Mouse (Mus musculus): ENCODE data around the gene Ccdc36.

Gene Ccdc36

DNA sequence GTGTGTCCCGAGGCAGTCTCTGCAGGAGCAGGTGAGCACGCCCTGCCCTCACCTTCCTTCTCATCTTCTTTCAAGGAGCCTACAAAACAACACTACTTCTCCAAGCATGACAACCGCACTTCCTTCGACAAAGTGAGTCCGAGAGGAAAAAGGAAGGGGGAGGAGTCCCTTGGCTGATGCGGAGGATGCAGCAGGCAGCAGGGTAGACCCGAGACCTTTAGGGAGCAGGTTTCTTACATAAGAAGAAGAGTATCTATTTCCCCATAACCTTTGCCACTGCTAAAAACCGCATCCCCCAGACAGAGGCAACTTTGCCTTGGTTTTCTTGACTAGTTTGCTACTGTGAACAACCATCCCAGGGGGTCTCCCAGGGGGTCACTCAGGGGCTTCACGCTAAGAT is 16.8 kb upstream of the Ccdc36 start:
- DNase-seq (ENCODE audit: extremely low spot score) = no peak

GRCm38 (mm10) chr9:108441236-108441919 is 13.1 kb upstream of the Ccdc36 start:
- DNase-seq (ENCODE audit: extremely low spot score) = no peak

- no peak for DNase-seq (ENCODE audit: extremely low spot score)
Observed at GRCm38 (mm10) chr9:108440485-108440884, 12.2 kb upstream of the Ccdc36 start.

GRCm38 (mm10) chr9:108439176-108439575 is 10.9 kb upstream of the Ccdc36 start:
- no peak for DNase-seq (ENCODE audit: extremely low spot score)

GRCm38 (mm10) chr9:108436182-108436581 is 7.9 kb upstream of the Ccdc36 start, which contains the start of gene BC048562:
Gene BC048562, plus strand, starts transcription at chr9:108436482.
- DNase-seq (ENCODE audit: extremely low spot score) = no peak

DNA sequence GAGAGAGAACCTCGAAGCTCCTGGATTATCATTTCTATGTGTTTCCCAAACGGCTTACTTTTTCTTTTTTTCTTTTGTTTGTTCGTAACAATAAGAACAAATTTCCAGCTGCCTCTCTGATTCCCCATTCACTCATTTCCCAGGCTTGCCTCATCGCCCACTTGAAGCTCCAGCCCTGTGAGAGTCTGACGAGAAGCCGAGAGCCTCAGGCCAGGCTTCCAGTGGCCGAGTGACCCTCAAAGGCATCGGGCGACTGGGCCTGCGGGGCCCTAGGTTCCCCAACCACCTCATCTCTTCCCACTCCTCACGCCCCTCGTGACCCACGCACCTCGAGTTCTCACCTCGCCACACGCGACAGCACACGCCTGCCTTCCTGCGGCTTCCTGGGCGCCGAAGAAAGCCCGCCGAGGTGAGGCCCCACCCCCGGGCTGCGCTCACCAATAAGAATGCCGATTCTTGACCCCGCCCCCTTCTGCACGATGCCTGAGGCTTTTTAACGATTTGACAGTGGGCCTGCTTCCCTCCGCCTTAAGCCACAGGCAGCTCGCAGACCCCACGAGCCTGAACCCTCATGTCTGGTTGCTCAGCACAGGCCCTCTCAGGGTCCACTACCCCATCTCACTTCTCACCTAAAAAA is 3.3 kb upstream of the Ccdc36 start:
- peak; percentile 49 for DNase-seq (ENCODE audit: extremely low spot score)

DNA sequence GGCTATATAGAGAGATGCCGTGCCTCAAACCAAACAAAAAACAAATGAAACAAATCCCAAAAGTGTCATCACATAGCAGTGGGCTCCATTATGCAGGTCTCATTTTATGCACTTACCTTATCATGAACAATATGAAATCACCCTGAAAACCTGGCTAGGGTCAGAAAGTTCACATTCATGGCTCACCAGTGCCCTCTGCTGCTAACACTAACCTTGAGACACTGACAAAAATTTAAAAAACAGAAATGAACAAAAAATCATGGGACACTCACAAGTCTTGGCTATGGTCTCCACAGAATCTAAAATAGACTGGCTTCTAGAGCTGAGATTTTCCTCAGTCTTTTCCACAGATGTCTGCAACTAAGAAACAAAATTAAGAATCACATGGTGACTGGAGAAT is 16.1 kb downstream of the Ccdc36 start:
- no peak for DNase-seq (ENCODE audit: extremely low spot score)

DNA sequence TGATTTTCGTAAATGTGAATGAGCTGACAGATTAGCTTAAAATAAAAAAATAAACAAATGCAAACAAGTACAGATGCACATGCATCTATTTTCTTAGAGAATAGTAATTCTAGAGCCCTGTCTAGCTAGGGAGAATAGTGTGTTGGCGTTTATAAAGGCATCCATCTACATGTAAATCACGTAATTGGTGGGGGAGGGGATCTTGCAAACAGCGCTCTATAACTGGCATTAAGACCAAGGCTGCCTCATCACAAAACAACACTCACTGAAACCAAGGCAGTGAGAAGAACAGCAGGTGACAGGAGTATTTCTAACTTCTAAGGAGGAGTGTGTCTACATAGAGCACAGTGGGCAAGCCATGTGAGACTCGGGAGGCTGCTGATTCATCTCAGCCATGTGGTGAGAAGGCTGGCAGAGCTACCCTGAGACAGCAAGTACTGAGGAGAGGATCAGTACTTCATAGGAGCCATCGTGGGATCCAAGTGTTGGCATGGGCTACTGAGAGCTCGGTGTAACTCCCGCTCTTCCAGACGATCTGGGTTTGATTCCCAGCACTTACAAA is 16.8 kb downstream of the Ccdc36 start:
- no peak for DNase-seq (ENCODE audit: extremely low spot score)

DNA sequence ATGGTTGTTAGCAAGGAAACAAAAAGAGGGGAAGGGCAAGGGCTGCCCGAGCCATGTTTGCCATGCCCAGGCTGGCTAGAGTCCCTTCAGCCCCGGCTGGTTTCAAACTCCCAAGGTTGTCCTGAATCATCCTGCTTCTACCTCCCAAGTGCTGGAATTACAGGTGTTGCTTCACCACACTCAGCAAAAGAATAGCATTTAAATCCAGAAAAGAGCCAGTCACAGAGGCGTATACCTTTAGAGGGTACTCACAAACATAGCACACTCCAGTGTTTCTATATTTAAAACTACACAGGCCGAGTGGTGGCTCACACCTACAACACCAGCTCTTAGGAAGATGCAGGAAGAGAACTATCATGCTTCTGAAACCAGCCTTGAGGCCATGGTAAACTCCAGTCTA is 18.7 kb downstream of the Ccdc36 start:
- no peak for DNase-seq (ENCODE audit: extremely low spot score)

DNA sequence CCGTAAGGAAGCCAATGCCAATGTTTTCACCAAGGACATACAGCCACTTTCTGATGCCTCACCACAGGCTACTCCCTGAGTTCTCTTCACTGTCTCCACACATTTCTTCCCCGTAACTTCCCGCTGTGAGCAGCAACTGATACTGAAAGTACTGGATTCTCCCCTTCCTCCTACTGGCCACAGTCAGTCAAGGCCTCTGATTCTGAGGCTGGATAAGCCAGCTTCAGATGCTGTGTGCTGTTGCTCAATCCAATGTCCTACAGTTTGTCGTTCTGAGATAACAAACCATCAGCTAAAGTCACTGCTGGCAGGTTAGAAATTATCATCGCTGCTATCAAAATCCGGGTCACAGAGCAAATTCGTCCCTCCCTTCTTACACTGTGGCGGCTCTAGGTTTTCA is 23.8 kb downstream of the Ccdc36 start:
- no peak for DNase-seq (ENCODE audit: extremely low spot score)

- no peak for DNase-seq (ENCODE audit: extremely low spot score)
Observed at GRCm38 (mm10) chr9:108403081-108403480, 25.2 kb downstream of the Ccdc36 start.

GRCm38 (mm10) chr9:108401186-108401960 is 26.9 kb downstream of the Ccdc36 start:
- no peak for DNase-seq (ENCODE audit: extremely low spot score)

DNA sequence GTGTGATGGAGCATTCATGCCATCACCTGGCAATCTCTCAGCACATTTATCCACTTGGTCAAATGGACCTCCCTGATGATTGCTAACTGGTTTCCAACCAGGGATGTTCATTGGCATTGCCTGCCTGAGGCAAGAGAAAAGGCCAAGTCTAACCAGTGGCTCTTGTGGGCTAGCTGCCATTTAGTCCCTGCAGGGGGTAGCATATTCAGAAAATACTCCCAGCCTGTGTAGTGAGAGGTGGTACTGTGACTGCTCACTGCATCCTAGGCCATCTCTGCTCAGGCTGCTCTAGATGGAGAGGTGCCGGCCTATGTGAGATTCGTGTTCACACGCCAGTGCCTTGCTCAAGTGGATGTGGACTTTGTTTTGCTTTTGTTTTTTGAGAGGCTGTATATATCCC is 30.0 kb downstream of the Ccdc36 start:
- no peak for DNase-seq (ENCODE audit: extremely low spot score)

DNA sequence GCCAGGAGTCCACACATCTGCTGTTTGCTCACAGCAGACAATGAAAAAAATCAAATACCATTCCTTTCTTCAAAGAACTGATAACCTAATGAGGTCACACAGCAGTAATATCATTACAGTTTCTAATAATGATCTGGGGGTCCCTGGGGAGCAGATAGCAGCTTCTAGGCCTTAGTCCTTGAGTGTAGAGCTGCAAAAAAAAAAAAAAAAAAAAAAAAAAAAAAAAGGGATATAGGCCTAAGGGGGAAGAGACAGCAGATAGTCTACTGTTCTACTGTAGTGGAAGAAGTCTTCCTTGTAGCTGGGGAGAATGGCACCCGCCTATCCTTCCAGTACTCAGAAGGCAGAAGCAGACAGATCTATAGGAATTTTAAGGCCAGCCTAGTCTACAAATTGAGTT is 32.9 kb downstream of the Ccdc36 start:
- no peak for DNase-seq (ENCODE audit: extremely low spot score)

- DNase-seq (ENCODE audit: extremely low spot score) = no peak
Observed at GRCm38 (mm10) chr9:108394191-108394590, 34.1 kb downstream of the Ccdc36 start.

DNA sequence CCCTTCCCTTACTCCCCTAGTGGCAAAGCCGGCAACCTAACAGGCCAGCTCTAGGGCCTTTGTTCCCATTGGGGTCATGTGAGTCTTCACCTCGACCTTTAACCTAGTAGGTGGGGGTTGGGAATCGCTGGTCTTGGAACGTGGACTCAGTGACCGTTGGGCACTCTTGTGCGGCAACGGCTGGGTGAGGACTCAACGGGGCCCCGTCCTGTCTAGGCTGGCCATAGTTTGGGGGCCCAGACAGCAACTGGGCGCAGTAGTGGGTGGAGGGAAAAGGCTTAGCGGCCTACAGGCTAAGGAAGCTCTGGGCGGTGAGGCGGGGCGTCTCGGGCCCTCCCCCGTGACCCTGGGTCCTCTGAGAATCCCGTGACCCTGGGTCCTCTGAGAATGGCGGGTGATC is 35.6 kb downstream of the Ccdc36 start, which contains the start of gene 1700102P08Rik:
Gene 1700102P08Rik (plus strand): TSS at position 130 of the 400 bp plus-strand sequence.
- DNase-seq (ENCODE audit: extremely low spot score) = peak; percentile 26

DNA sequence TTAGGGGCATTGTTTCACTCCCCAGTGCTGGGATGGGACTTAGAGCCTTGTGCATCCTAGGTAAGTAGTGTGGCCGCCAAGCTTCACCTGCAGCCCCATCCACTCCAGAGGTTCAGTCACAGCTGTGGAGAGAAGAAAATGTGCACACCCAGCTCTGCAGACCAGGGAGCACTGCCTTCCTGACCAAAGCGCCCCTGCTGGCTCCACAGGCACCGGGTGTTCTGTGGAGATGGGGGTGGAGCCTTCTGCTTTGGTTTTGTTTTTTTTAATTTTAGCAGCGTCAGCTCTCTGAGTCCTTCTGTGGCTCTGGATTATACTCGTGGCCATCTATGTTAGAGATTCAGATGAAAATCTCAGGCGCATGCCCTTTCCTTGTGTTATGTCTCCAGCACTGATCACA is 39.1 kb downstream of the Ccdc36 start:
- DNase-seq (ENCODE audit: extremely low spot score) = no peak

DNA sequence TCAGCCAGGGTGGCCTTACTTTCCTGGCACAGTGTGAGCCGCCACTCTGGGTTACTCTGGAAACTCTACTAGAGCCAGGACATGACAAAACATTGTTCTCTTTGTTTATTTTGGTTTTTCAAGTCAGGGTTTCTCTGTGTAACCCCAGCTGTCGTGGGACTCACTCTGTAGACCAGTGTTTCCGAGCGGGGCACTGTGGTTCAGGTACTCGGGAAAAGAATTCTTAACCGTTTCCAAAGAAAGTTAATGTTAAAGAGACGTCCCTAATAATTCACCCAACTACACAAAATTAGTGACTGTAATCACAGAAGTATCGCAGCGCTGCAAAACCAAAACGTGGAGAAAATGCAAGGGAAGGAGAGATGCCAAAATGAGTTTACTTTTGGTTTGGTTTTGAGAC is 39.7 kb downstream of the Ccdc36 start:
- DNase-seq (ENCODE audit: extremely low spot score) = no peak

GRCm38 (mm10) chr9:108386816-108387215 is 41.5 kb downstream of the Ccdc36 start:
- DNase-seq (ENCODE audit: extremely low spot score) = no peak

- no peak for DNase-seq (ENCODE audit: extremely low spot score)
Observed at GRCm38 (mm10) chr9:108385006-108385405, 43.3 kb downstream of the Ccdc36 start.

GRCm38 (mm10) chr9:108381382-108381781 is 46.9 kb downstream of the Ccdc36 start:
- DNase-seq (ENCODE audit: extremely low spot score) = no peak

DNA sequence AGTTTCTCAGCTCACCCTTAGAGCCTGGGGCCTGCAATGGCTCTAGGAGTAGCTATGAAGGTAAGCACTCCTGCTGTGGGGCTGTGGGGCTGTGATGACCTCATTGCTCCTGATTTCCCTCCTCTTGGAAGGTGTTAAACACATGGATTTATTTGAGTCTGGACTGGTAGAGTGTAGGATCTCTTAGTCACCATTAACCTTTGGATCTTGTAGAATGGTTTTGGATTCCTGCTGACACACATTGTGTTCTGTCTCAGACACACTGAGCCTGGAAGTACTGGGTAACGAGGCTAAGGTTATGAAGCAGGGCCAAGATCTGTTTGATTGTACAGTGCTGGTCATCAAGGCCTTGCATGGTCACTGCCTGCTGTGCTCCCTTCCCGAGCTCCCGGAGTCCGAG is 49.0 kb downstream of the Ccdc36 start:
- no peak for DNase-seq (ENCODE audit: extremely low spot score)

Measured in embryo, embryonic 9.5 days (tissue).